Mouse (Mus musculus) urinary bladder, postnatal 14 days (tissue): ENCODE measurements around the gene Kif19a.
A peak's percentile ranks its signal among the peaks of the same experiment; 100 is the strongest.

Experiments used
- DNase-seq: peaks from one replicate; pipeline ENCODE4 v3.0.0; 2021; ENCODE audit warnings: low spot score

The Kif19a gene

GRCm38 (mm10) chr11:114764820-114765818 is at the start of gene Kif19a:
Gene Kif19a, plus strand, starts transcription at chr11:114765388.
- peak; percentile 57 for DNase-seq

DNA sequence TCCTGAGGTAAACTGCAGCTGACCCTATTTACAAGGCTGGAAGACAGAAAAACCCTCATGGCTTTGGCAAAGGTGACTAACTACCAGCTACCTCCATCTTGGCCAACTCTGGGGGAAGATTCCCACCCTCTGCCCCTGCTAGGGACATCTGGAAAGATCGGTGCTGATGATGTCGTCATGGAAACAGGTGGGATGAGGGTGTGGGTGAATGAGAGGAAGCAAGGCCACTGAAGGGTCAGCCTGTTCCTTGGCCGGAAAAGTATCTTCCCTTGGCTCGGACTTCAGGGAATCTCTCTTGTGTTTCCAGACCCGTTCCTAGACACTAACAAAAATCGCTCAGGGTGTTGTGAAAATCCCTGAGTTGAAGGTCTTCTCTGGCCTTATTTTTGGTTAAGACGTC is 49.7 kb upstream of the Kif19a start:
- peak; percentile 12 for DNase-seq

- no peak for DNase-seq
Observed at GRCm38 (mm10) chr11:114720535-114720934, 44.7 kb upstream of the Kif19a start.

GRCm38 (mm10) chr11:114722438-114722837 is 42.8 kb upstream of the Kif19a start:
- no peak for DNase-seq

- DNase-seq = no peak
Observed at GRCm38 (mm10) chr11:114723030-114723429, 42.2 kb upstream of the Kif19a start.

GRCm38 (mm10) chr11:114724787-114725590 is 40.2 kb upstream of the Kif19a start:
- DNase-seq = peak; percentile 62

DNA sequence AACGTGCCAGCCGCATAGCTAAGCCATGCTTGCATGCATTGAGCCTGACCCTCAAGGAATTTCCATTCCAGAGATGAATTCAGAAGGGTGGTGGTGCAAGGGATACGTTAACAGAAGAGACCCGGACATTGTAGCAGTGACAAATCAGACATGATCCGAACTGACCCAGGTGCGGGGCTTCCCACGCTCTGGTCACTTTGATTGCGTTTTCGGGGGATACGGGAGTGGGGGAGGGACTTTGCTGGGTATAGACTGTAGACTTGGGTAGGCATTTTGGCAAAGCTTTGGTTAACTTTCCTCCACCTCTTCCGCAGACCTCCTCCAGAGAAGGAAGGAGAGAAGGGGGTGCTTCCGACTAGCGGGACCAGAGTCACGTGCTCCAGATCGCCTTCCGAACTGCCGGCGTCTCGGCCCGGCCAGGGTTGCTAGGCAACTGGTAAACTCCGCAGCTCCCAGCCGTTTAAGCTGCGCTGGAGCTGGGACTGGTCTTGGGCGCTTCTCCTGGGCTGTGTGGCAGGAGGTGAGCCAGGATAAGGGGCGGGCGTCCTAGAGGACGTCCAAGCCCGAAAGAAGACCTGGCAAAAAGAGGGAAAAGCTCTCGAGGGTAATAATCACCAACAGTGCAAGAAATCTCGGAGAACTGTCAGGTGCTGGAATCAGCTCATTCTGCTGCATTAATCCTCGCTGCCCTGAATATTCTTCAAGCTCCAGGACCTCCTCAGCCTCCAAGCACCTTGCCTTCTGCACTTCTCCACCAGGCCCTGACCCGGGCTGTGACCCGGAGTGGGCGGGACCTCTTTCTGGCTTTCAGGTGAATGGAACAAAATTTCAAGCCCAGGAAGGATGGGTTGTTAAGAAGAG is 38.0 kb upstream of the Kif19a start, which contains the start of gene Dnaic2:
TSS of gene Dnaic2 (plus strand) at position 444 of the 861 bp plus-strand sequence.
- peak; percentile 71 for DNase-seq

GRCm38 (mm10) chr11:114727826-114728186 is 37.4 kb upstream of the Kif19a start:
- DNase-seq = no peak

GRCm38 (mm10) chr11:114728333-114728732 is 36.9 kb upstream of the Kif19a start:
- no peak for DNase-seq

DNA sequence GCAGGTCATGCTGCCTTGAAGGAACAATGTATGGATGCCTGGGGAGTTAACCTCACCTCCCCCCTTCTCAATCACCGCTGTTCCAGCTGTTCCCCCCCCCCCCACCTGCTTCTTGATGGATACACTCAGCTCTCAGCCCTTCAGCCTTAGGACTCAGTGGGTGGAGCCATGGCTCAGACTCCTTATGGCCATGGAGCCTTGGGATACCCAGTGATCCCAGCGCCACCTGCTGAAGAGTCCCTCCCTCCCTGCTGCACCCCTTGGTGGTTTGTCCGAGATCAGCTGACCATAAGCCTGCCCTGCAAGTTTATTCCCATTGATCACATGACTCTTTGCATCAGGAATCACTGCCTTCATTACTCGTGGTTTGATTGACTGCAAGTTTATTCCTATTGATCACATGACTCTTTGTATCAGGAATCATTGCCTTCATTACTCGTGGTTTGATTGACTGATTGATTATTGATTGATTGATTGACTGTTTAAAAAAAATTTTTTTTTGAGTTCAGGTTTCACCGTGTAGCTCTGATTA is 35.3 kb upstream of the Kif19a start:
- DNase-seq = no peak

GRCm38 (mm10) chr11:114731711-114732110 is 33.5 kb upstream of the Kif19a start:
- no peak for DNase-seq

- DNase-seq = no peak
Observed at GRCm38 (mm10) chr11:114732890-114733289, 32.3 kb upstream of the Kif19a start.

DNA sequence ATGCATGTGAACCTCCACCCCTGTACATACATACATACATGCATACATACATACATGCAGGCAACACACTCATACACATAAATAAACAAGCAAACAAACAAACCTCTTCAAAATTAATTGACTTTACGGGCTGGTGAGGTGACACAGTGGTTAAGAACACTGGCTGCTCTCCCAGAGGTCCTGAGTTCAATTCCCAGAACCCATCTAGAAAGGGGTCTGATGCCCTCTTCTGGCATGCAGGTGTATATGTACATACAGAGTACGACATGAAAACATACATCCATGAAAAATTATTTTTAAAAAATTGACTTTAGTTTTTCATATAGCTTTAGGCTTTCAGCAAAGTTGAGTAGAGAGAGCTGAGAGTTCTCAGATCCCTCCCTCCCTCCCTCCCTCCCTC is 29.1 kb upstream of the Kif19a start:
- DNase-seq = no peak

DNA sequence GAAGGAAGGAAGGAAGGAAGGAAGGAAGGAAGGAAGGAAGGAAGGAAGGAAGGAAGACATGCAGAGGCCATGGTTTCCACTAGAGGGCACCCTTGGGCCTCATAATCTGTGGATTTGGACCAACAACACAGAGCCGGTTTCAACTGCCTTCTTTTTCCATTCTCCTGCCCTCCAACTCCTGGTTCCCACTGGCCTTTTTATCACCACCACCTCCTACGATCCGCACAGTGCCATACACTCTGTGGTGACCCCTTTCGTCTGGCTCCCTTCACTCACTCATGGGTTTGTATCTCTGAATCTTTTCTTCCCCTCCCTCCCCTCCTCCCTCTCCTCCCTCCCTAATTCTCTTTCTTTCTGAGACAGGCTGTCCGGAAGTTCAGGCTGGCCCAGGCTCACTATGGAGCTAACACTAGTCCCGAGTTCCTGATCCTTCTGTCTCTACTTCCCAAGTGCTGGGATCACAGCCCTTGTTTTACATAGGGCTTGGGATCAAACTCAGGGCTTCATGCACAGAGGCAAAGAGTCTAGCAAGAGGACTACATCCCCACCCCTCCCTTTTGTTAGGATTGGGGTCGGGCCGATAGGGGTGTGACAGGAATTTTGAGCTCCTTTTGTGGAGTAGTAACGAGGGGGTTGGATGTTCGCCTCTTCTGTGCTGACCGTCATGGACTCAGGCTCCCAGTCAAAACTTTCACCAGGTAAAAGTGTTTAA is 28.1 kb upstream of the Kif19a start:
- peak; percentile 55 for DNase-seq

DNA sequence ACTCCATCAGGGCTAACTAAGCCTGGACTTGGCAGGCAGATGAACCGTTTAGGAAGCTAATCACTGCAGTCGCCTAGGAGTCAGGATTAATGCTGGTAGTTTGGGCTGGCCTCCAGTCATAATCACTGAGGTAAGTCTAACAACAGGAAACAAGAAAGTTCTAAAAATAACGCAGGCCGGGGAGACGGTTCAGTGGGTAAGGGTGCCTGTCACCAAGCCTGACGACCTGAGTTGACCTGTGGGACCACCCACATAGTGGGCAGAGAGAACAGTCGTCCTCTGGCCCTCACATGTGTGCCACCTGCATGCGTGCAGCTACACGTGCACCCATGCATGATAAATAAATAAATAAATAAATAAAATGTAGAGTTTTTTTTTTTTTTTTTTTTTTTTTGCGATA is 24.6 kb upstream of the Kif19a start:
- DNase-seq = no peak

DNA sequence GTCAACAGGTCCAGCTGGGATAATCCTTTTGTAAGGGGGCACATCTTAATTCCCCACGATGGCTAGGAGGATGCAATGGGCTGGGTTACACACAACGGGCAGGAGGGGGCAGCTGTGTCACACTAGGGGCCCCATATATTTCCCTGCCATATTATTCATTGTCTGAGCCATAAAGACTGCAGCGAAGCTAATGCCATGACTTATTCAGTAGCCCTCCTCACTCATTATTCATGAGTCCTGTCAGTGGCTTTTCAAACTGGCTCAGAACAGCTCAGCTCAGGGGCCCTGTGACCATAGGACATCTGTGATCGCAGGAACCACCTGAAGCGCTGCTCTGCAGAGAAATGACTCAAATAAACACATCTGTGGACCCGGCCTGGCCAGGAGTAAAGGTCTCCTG is 23.7 kb upstream of the Kif19a start:
- DNase-seq = no peak

- DNase-seq = peak; percentile 92
Observed at GRCm38 (mm10) chr11:114745134-114745533, 20.1 kb upstream of the Kif19a start.

GRCm38 (mm10) chr11:114747564-114748138 is 17.5 kb upstream of the Kif19a start:
- no peak for DNase-seq

DNA sequence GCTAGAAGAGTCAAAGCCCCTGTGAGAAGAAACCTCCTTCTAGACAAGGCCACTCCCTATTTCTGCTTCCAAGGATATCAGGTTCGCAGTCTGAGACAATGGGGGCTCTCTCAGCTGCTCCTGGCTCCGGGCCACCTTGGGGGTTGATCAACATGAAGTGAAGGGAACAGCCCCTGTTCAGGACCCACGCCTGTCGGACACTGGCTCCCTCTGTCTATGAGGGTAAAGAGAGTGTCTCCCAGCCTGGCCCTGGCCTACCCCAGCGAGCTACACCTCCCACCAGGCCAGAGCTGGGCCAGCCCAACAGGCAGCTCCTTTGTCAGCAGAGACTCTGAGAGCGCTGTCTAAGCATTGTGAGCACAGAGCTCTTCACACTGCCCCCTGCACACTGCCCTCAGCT is 4.7 kb downstream of the Kif19a start:
- no peak for DNase-seq

DNA sequence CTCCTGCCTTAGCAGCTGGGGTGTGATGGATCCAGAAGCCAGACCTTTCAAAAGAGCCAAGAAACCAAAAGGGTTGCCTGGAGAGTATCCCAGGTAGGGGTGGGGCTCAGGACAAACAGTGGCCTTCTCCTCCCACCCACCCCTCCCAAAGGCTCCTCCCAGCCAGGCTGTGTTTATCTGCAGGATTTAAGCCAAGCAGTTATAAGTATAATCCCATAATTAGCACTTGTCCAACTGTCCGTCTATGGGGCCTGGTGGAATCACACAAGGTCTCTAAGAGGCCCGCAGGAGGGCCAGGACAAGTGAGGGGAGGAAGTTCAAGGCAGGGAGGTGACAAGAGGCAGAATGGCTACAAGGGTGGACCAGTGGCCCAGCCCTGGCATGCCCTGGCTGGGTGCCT is 6.7 kb downstream of the Kif19a start:
- no peak for DNase-seq

GRCm38 (mm10) chr11:114780076-114780475 is 14.9 kb downstream of the Kif19a start:
- DNase-seq = no peak
